Mouse (Mus musculus) liver, embryonic 14.5 days (tissue): ENCODE measurements around the gene Tmbim4.

Experiments
- CTCF ChIP-seq: IDR thresholded peaks from 2 replicates; pipeline ENCODE4 v1.5.1; 2016; ENCODE audit warnings: antibody characterized with exemption, low read depth, control low read depth
- EP300 ChIP-seq: IDR thresholded peaks from 2 replicates; pipeline ENCODE4 v1.6.1; 2016; ENCODE audit warnings: antibody characterized with exemption, low read depth

DNA sequence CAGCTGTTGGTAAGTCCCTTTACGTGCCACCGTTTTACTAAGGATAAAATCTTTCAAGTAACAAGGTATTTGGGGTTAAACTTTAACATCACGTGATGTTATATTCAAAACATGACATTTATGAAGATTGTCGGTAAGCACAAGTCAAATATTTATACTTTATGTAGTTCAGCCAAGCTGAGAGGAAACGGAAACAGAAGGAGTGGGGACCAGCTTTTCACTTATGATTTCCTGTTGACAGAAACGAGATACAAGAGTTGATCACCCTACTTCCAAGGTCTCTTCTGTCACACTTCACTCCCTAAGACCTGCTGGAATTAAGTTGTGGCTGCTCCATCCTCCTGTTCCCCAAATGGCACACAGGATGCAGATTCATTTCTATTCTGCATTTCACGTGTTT is 19.4 kb downstream of the Tmbim4 start:
- TF ChIP-seq EP300 = no peak
- TF ChIP-seq CTCF = no peak
